24 mouse cellular contexts compared by ENCODE assay signal in the genomic region with DNA sequence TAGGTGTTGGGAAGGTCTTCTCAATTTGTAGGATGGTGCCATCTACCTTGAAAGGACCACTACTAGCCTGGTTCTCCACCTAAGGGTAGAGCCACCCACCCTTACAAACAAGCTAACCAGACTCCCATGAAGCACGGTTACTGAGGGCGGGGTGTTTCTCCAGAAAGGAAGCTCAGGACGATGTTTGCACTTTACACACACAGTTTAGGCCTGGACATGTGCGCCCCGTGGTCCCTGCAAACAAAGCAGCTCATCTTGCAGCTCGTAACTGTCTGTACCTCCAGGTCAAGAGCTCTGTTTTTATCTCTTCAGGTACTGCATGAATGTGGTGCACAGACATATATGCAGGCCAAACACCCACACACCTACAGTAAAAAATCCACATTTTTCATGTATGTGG. TPM values are rescaled to one million over a fixed set of nuclear protein-coding genes. Genes with fewer than 3 reads are reported as not detected.
DNase-seq lines count a peak whose midpoint lies in the region; ATAC-seq and TF ChIP-seq lines count a peak whose summit lies in the region.
"Had no signal": no experiment of that assay in that cellular context is flagged by ENCODE, and none has a peak within 500 bp of the region (broad histone marks: within the 10 kb centered on the region; RNA-seq: fewer than 3 reads in every experiment).

No protein-coding gene starts in this region.

- H3K4me2 ChIP-seq in heart, embryonic 13.5 days, result no peak overlapping the region
- H3K4me2 ChIP-seq: embryonic facial prominence, embryonic 12.5 days; embryonic facial prominence, embryonic 15.5 days; hindbrain, embryonic 14.5 days had no signal

- no peak for TF ChIP-seq EP300 in ES-Bruce4 (IDR thresholded peaks at IDR 0.05; ENCODE audit: insufficient read depth, low read depth, low read length)

- peaks cover 88% of the 10 kb centered on the region for H3K36me3 ChIP-seq in heart, embryonic 13.5 days
- H3K36me3 ChIP-seq in ES-Bruce4 (ENCODE audit: control insufficient read depth, insufficient read depth, low read length, poor library complexity, severe bottlenecking), result peaks cover 79% of the 10 kb centered on the region

- no peaks in the 10 kb centered on the region for H3K27me3 ChIP-seq in heart, embryonic 13.5 days (replicated peaks)
- no peaks in the 10 kb centered on the region for H3K27me3 ChIP-seq in ES-Bruce4 (ENCODE audit: control insufficient read depth, insufficient read depth, low read length, poor library complexity, severe bottlenecking)
- H3K27me3 ChIP-seq: embryonic facial prominence, embryonic 12.5 days; embryonic facial prominence, embryonic 15.5 days; Patski had no signal

- H3K27ac ChIP-seq in heart, embryonic 13.5 days (replicated peaks), result peak overlapping the region; percentile 51
- H3K27ac ChIP-seq in layer of hippocampus, adult 2 months, result peak overlapping the region; percentile 84
- H3K27ac ChIP-seq in ES-Bruce4 (ENCODE audit: insufficient read depth, low read length), result peak overlapping the region; percentile 79
- H3K27ac ChIP-seq: embryonic facial prominence, embryonic 12.5 days; embryonic facial prominence, embryonic 15.5 days; hindbrain, embryonic 14.5 days; hindbrain, postnatal 0 days had no signal

- no peak overlapping the region for H3K9ac ChIP-seq in heart, embryonic 13.5 days
- no peak overlapping the region for H3K9ac ChIP-seq in ES-Bruce4 (ENCODE audit: low read depth, poor library complexity, severe bottlenecking)
- H3K9ac ChIP-seq: embryonic facial prominence, embryonic 12.5 days; embryonic facial prominence, embryonic 15.5 days; forebrain, postnatal 0 days; hindbrain, embryonic 14.5 days had no signal

- TF ChIP-seq POLR2A in ES-Bruce4 (IDR thresholded peaks at IDR 0.05; ENCODE audit: insufficient read depth, low read length), result no peak

- peak; percentile 79 for DNase-seq in heart, adult 11 months
- no peak for DNase-seq in heart, postnatal 14 days
- no peak for DNase-seq in heart, adult 9 months (ENCODE audit: low spot score in 2 of 2)
- DNase-seq in layer of hippocampus, adult 2 months (ENCODE audit: low spot score in 2 of 2), result no peak
- DNase-seq in layer of hippocampus, postnatal 10 days (ENCODE audit: low spot score in 2 of 2), result no peak
- DNase-seq in right cerebral cortex, postnatal 36 days (ENCODE audit: low spot score in 2 of 2), result no peak
- DNase-seq: adrenal gland, postnatal 10 days; adrenal gland, postnatal 36 days; cerebellum, adult 9-10 months; forebrain, postnatal 0 days; kidney, adult 18-20 months; kidney, adult 9 months had no signal

- intact Hi-C loops in heart, postnatal 14 days (cut with DNase I), result no loop called here

- ATAC-seq in heart, embryonic 13.5 days (ENCODE audit: extremely low read depth, insufficient number of reproducible peaks, low FRiP score, low TSS enrichment), result no peak; the same call in 1 of the 2 replicates
- ATAC-seq: CD4-positive, CD25-positive, alpha-beta regulatory T cell, adult 4 months; forebrain, embryonic 14.5 days; forebrain, postnatal 0 days; hindbrain, postnatal 0 days; inflammation-experienced regulatory T-cells, adult 6 months; intestine, embryonic 16.5 days; Patski had no signal

- 89% methylated on average over 6 of the region's 6 CpGs for WGBS in heart, embryonic 13.5 days

- no peaks in the 10 kb centered on the region for H3K4me1 ChIP-seq in heart, embryonic 13.5 days
- peaks cover 3% of the 10 kb centered on the region for H3K4me1 ChIP-seq in ES-Bruce4 (ENCODE audit: control insufficient read depth, insufficient read depth, low read length)
- H3K4me1 ChIP-seq: embryonic facial prominence, embryonic 12.5 days; embryonic facial prominence, embryonic 15.5 days had no signal

- H3K4me3 ChIP-seq in heart, embryonic 13.5 days, result no peak overlapping the region
- H3K4me3 ChIP-seq in layer of hippocampus, adult 2 months, result no peak overlapping the region
- H3K4me3 ChIP-seq in ES-Bruce4 (ENCODE audit: low read depth, low read length), result no peak overlapping the region
- H3K4me3 ChIP-seq: embryonic facial prominence, embryonic 12.5 days; embryonic facial prominence, embryonic 15.5 days had no signal

- no peak for TF ChIP-seq CTCF in layer of hippocampus, adult 2 months (conservative IDR thresholded peaks at IDR 0.05)
- no peak for TF ChIP-seq CTCF in ES-Bruce4 (IDR thresholded peaks at IDR 0.05; ENCODE audit: low read depth, low read length)

- no peaks in the 10 kb centered on the region for H3K9me3 ChIP-seq in heart, embryonic 13.5 days
- H3K9me3 ChIP-seq in ES-Bruce4 (replicated peaks; ENCODE audit: control insufficient read depth, insufficient read depth, low read length, poor library complexity, severe bottlenecking), result no peaks in the 10 kb centered on the region
- H3K9me3 ChIP-seq: embryonic facial prominence, embryonic 12.5 days; embryonic facial prominence, embryonic 15.5 days; G1E had no signal

RNA-seq across cellular contexts. Expression of gene Utp4, which starts 13.2 kb away (rescaled TPM):
- 10 to 100 TPM; 19.2 to 23.0 TPM for total RNA-seq in heart, postnatal 14 days (2021)
- polyA plus RNA-seq in heart, embryonic 13.5 days (2015; fragmentation: Nextera tagmentation; extraction: Ambion mirVana), result 43.6 and 47.1 TPM in 2 replicates
- 10 to 100 TPM; 43.4 to 47.9 TPM for total RNA-seq in layer of hippocampus, adult 2 months (2021)
- 10 to 100 TPM; 27.5 to 31.6 TPM for total RNA-seq in layer of hippocampus, postnatal 10 days (2021)
- 109 and 113 TPM in 2 replicates for polyA plus RNA-seq in ES-Bruce4 (2011; ENCODE audit: insufficient read depth, insufficient read length, low read depth, missing spikeins)

RNA-seq across cellular contexts. Expression of gene Sntb2, which starts 28.9 kb away (rescaled TPM):
- 10 to 100 TPM; 19.9 to 21.0 TPM for total RNA-seq in heart, postnatal 14 days (2021)
- polyA plus RNA-seq in heart, embryonic 13.5 days (2015; fragmentation: Nextera tagmentation; extraction: Ambion mirVana), result 10.3 and 11.4 TPM in 2 replicates
- total RNA-seq in layer of hippocampus, adult 2 months (2021), result 10 to 100 TPM; 24.8 to 24.9 TPM
- total RNA-seq in layer of hippocampus, postnatal 10 days (2021), result 1 to 10 TPM; 7.4 to 8.7 TPM
- 21.9 and 26.5 TPM in 2 replicates for polyA plus RNA-seq in ES-Bruce4 (2011; ENCODE audit: insufficient read depth, insufficient read length, low read depth, missing spikeins)

RNA-seq across cellular contexts. Expression of gene Has3, which starts 36.6 kb away (rescaled TPM):
- 1 to 10 TPM; 1.2 to 1.9 TPM for total RNA-seq in heart, postnatal 14 days (2021)
- 0.04 and 0.18 TPM in 2 replicates for polyA plus RNA-seq in heart, embryonic 13.5 days (2015; fragmentation: Nextera tagmentation; extraction: Ambion mirVana)
- total RNA-seq in layer of hippocampus, adult 2 months (2021), result 1 to 10 TPM; 1.3 to 1.9 TPM
- total RNA-seq in layer of hippocampus, postnatal 10 days (2021), result 1 to 10 TPM; 5.3 to 5.5 TPM
- polyA plus RNA-seq in ES-Bruce4 (2011; ENCODE audit: insufficient read depth, insufficient read length, low read depth, missing spikeins), result 0.18 and 0.46 TPM in 2 replicates
- polyA plus RNA-seq: G1E had no signal
